Mouse (Mus musculus) megakaryocyte-erythroid progenitor cell, adult 5 weeks (primary cell): ENCODE measurements around the gene Vmn1r39. TPM values are rescaled to one million over a fixed set of nuclear protein-coding genes. Genes with fewer than 3 reads are reported as not detected.

Experiments used
- polyA plus RNA-seq: library from polyadenylated mRNA; stranded (reverse); fragments of >175 nt; gene quantifications from 2 replicates; pipeline ENCODE4 v1.2.3, GENCODE M21; 2012

The Vmn1r39 gene
- not detected in 2 replicates for polyA plus RNA-seq

GRCm38 (mm10) chr6:66810509-66810908 lies at the start of gene Vmn1r39:
Gene Vmn1r39, minus strand, starts transcription at chr6:66810609.

GRCm38 (mm10) chr6:66782527-66782926 lies 27.9 kb downstream of the Vmn1r39 start, which contains the start of gene Vmn1r38:
Gene Vmn1r38, minus strand, starts transcription at chr6:66782627.

Other genes with a start within 250 kb of the Vmn1r39 start
- gene Vmn1r33, start 192.3 kb downstream of the Vmn1r39 start, polyA plus RNA-seq = not detected in 2 replicates
- not detected in 2 replicates for gene Vmn1r34, start 166.7 kb downstream of the Vmn1r39 start, polyA plus RNA-seq
- not detected in 2 replicates for gene Vmn1r35, start 124.7 kb downstream of the Vmn1r39 start, polyA plus RNA-seq
- not detected in 2 replicates for gene Vmn1r36, start 91.4 kb downstream of the Vmn1r39 start, polyA plus RNA-seq
- not detected in 2 replicates for gene Vmn1r37, start 81.2 kb downstream of the Vmn1r39 start, polyA plus RNA-seq
- not detected in 2 replicates for gene Vmn1r38, start 28.0 kb downstream of the Vmn1r39 start, polyA plus RNA-seq
- 54.9 and 65.3 TPM in 2 replicates for gene Gng12, start 85.8 kb upstream of the Vmn1r39 start, polyA plus RNA-seq
- 173 and 215 TPM in 2 replicates for gene Gadd45a, start 226.8 kb upstream of the Vmn1r39 start, polyA plus RNA-seq